Mouse (Mus musculus): ENCODE data around the gene Rnf40.
A peak's percentile ranks its signal among the peaks of the same experiment; 100 is the strongest.

The Rnf40 gene

GRCm38 (mm10) chr7:127588011-127588871, at the start of gene Rnf40, which contains the start of gene Ccdc189:
Gene Rnf40 (plus strand): TSS chr7:127588767.
Gene Ccdc189 (minus strand): TSS chr7:127588595.
- peak; percentile 98 for DNase-seq (ENCODE audit: low read depth, low spot score)

GRCm38 (mm10) chr7:127541671-127542070, 46.9 kb upstream of the Rnf40 start:
- DNase-seq (ENCODE audit: low read depth, low spot score) = no peak

- DNase-seq (ENCODE audit: low read depth, low spot score) = no peak
These were observed 39.3 kb upstream of the Rnf40 start for GRCm38 (mm10) chr7:127549116-127549835.

DNA sequence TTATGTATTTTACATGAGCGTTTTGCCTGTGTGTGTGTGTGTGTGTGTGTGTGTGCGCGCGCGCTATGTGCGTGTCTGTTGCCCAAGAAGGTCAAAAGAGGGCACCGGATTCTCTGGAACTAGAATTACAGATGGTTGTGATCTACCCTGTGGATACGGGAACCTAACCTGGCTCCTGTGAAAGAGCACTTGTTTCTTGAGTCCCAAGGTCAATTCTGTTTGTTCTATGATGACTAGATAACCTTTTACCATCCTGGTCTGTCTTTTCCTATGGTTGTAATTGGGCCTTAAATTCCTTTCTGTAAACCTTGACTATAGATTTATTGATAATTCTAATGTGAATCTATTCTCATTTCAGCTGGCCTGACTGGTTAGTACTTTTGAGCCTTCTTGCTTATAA, 37.0 kb upstream of the Rnf40 start:
- no peak for DNase-seq (ENCODE audit: low read depth, low spot score)

DNA sequence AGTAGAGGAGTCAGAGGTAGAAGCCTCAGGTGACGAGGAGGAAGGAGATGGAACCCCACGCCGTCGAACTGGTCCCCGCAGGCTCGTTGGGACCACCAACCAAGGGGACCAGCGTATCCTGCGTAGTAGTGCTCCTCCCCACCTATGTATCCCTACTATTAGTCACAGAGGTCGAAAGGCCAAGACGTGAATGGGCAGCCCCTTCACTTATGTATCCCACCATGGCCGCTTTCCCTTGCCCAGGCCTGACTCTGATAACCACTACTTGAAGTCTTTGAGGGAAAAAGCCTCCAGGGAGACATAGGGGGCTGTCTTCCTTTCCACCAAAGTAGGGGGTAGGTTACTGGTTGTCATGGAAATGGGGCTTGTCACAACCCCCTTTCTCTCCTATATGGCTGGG, 28.0 kb upstream of the Rnf40 start:
- DNase-seq (ENCODE audit: low read depth, low spot score) = peak; percentile 3

- no peak for DNase-seq (ENCODE audit: low read depth, low spot score)
These were observed 27.2 kb upstream of the Rnf40 start, which contains the start of gene Tmem265 for GRCm38 (mm10) chr7:127561340-127561858. Gene Tmem265 (plus strand): TSS chr7:127561390.

GRCm38 (mm10) chr7:127564381-127565150, 24.0 kb upstream of the Rnf40 start:
- DNase-seq (ENCODE audit: low read depth, low spot score) = no peak

GRCm38 (mm10) chr7:127572895-127573471, 15.6 kb upstream of the Rnf40 start, which contains the start of gene Phkg2:
Gene Phkg2 (plus strand): TSS chr7:127573340.
- peak; percentile 97 for DNase-seq (ENCODE audit: low read depth, low spot score)

- no peak for DNase-seq (ENCODE audit: low read depth, low spot score)
These were observed 15.0 kb upstream of the Rnf40 start for GRCm38 (mm10) chr7:127573503-127574008.

- DNase-seq (ENCODE audit: low read depth, low spot score) = no peak
These were observed 14.5 kb upstream of the Rnf40 start for GRCm38 (mm10) chr7:127574115-127574514.

- no peak for DNase-seq (ENCODE audit: low read depth, low spot score)
These were observed 5.3 kb upstream of the Rnf40 start for GRCm38 (mm10) chr7:127583260-127583659.

DNA sequence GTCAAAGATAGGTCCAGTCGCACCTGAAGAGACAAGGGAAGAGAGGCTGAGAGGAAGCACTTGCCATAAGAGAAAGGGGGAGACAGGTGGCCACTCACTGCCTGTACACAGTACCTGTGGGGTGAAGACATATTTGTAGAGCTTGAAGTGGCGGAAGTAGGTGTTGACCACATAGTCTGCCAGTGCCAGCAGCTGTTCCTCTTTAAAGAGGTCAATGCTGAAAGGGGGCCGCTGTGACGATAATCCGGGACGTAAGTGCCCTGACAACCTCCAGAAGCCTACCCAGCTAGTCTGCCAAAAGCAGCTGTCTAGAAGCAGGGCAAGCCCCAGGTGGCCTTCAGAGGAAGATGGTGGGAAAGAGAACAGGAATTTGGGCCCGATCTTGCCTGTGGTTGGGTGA, 3.5 kb upstream of the Rnf40 start:
- DNase-seq (ENCODE audit: low read depth, low spot score) = no peak

DNA sequence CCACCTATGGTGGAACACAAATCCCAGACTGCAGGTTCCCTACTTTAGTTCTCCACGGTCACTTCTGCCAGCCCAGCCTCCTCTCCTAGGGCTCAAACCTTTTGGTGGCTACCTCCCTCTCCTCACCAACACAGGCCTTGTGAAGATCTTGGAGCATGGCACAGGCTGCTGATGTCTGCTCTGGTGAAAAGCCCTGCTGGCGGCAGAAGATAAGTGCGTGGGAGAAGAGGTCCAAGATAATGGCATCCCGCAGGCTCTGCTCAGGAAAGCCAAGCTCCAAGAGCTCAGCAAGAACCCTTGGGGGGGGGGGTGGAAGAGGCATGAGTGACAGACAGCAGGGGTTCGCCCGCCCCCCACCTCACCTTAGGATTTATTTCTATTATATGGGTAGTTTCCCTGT, 2.4 kb upstream of the Rnf40 start:
- no peak for DNase-seq (ENCODE audit: low read depth, low spot score)

- no peak for DNase-seq (ENCODE audit: low read depth, low spot score)
These were observed 1.4 kb upstream of the Rnf40 start for GRCm38 (mm10) chr7:127587196-127587595.

- no peak for DNase-seq (ENCODE audit: low read depth, low spot score)
These were observed 334 bp downstream of the Rnf40 start for GRCm38 (mm10) chr7:127588901-127589300.

GRCm38 (mm10) chr7:127589637-127590036, 1.1 kb downstream of the Rnf40 start:
- DNase-seq (ENCODE audit: low read depth, low spot score) = no peak

- DNase-seq (ENCODE audit: low read depth, low spot score) = no peak
These were observed 2.5 kb downstream of the Rnf40 start for GRCm38 (mm10) chr7:127591108-127591507.

DNA sequence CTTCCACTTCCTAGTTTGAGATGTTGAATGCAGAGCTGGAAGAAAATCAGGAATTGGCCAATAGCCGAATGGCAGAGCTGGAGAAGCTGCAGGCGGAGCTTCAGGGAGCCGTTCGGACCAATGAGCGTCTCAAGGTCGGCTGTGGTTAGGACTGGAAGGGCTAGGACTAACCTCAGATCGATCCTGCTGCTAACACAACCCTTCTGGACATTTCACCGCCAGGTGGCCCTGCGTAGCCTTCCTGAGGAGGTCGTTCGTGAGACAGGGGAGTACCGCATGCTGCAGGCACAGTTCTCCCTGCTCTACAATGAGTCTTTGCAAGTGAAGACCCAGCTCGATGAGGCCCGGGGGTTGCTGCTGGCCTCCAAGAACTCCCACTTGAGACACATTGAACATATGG, 4.0 kb downstream of the Rnf40 start:
- no peak for DNase-seq (ENCODE audit: low read depth, low spot score)

DNA sequence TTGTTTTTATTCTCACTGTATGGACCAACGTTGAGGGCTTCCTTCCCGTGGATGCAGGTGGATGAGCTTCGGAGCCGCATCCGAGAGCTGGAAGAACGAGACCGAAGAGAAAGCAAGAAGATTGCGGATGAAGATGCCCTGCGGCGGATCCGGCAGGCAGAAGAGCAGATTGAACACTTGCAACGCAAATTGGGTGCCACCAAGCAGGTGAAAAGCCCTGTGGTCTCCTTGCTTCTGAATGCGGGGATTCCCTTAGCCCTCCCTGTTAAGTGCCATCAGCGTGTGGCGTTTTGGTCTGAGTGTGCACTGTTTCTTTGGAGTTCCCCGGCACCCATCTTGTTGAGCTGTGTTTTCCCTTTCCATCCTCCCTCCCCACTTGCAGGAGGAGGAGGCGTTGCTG, 8.2 kb downstream of the Rnf40 start:
- no peak for DNase-seq (ENCODE audit: low read depth, low spot score)

- no peak for DNase-seq (ENCODE audit: low read depth, low spot score)
These were observed 12.0 kb downstream of the Rnf40 start for GRCm38 (mm10) chr7:127600612-127601011.

GRCm38 (mm10) chr7:127601735-127602134, 13.2 kb downstream of the Rnf40 start:
- no peak for DNase-seq (ENCODE audit: low read depth, low spot score)

Measured in mesoderm, embryonic 11.5 days (tissue).